Mouse (Mus musculus) CD4-positive helper T cell, adult 2 months (primary cell): ENCODE measurements around the gene Creb3l2.

Experiments
- DNase-seq: peaks from one replicate; pipeline ENCODE4 v3.0.0-alpha.2; 2012; ENCODE audit warnings: low read depth, missing footprints, low spot score

The Creb3l2 gene

GRCm38 (mm10) chr6:37326603-37326955 is 115.4 kb downstream of the Creb3l2 start:
- DNase-seq, result no peak

GRCm38 (mm10) chr6:37325906-37326602 is 115.9 kb downstream of the Creb3l2 start:
- no peak for DNase-seq

- DNase-seq, result no peak
These were observed 116.9 kb downstream of the Creb3l2 start for GRCm38 (mm10) chr6:37325076-37325475.

- no peak for DNase-seq
These were observed 119.3 kb downstream of the Creb3l2 start for GRCm38 (mm10) chr6:37322641-37323040.

- no peak for DNase-seq
These were observed 119.9 kb downstream of the Creb3l2 start for GRCm38 (mm10) chr6:37322088-37322487.

- no peak for DNase-seq
These were observed 124.0 kb downstream of the Creb3l2 start for GRCm38 (mm10) chr6:37317904-37318303.

GRCm38 (mm10) chr6:37315440-37315839 is 126.5 kb downstream of the Creb3l2 start:
- DNase-seq, result no peak

- no peak for DNase-seq
These were observed 131.3 kb downstream of the Creb3l2 start for GRCm38 (mm10) chr6:37310601-37311000.

- no peak for DNase-seq
These were observed 135.3 kb downstream of the Creb3l2 start for GRCm38 (mm10) chr6:37306616-37307015.

- DNase-seq, result no peak
These were observed 141.5 kb downstream of the Creb3l2 start for GRCm38 (mm10) chr6:37300492-37300891.

- DNase-seq, result no peak
These were observed 142.2 kb downstream of the Creb3l2 start, which contains the start of gene Dgki for GRCm38 (mm10) chr6:37299562-37300390. Dgki (minus strand) TSS chr6:37300184.

GRCm38 (mm10) chr6:37298982-37299381 is 143.0 kb downstream of the Creb3l2 start:
- no peak for DNase-seq

GRCm38 (mm10) chr6:37297744-37298482 is 144.0 kb downstream of the Creb3l2 start:
- DNase-seq, result no peak

- DNase-seq, result no peak
These were observed 149.9 kb downstream of the Creb3l2 start for GRCm38 (mm10) chr6:37292068-37292467.

GRCm38 (mm10) chr6:37291171-37291570 is 150.8 kb downstream of the Creb3l2 start:
- no peak for DNase-seq

- DNase-seq, result no peak
These were observed 151.3 kb downstream of the Creb3l2 start for GRCm38 (mm10) chr6:37290691-37291090.

- DNase-seq, result no peak
These were observed 155.8 kb downstream of the Creb3l2 start for GRCm38 (mm10) chr6:37286134-37286533.

GRCm38 (mm10) chr6:37284879-37285278 is 157.1 kb downstream of the Creb3l2 start:
- no peak for DNase-seq

- no peak for DNase-seq
These were observed 158.6 kb downstream of the Creb3l2 start for GRCm38 (mm10) chr6:37283336-37283735.

- no peak for DNase-seq
These were observed 159.3 kb downstream of the Creb3l2 start for GRCm38 (mm10) chr6:37282659-37283058.
